Mouse (Mus musculus): ENCODE data around the gene Gm42517. TPM values are rescaled to one million over a fixed set of nuclear protein-coding genes. Genes with fewer than 3 reads are reported as not detected.

Gm42517 gene
- polyA plus RNA-seq, 1 experiment from 2014 or later: 3.8 TPM

GRCm38 (mm10) chr5:108345313-108346071 lies 22.2 kb downstream of the Gm42517 start:
- WGBS: 86% methylated on average over 10 of the region's 10 CpGs
- H3K9me3 ChIP-seq: no peaks in the 10 kb centered on the region
- H3K27me3 ChIP-seq: no peaks in the 10 kb centered on the region
- no peak overlapping the region for H3K4me2 ChIP-seq
- no peaks in the 10 kb centered on the region for H3K4me1 ChIP-seq (replicated peaks)
- no peak overlapping the region for H3K27ac ChIP-seq (replicated peaks)
- no peak overlapping the region for H3K9ac ChIP-seq
- H3K36me3 ChIP-seq: peaks cover 36% of the 10 kb centered on the region
- H3K4me3 ChIP-seq: no peak overlapping the region
- no peak for ATAC-seq (ENCODE audit: low FRiP score, low read depth)

- Histone ChIP-seq H3K4me2 (no peak overlapping the region), H3K9ac (no peak overlapping the region), H3K36me3 (peaks cover 28% of the 10 kb centered on the region), H3K9me3 (no peaks in the 10 kb centered on the region), H3K27me3 (no peaks in the 10 kb centered on the region), H3K27ac (replicated peaks) (no peak overlapping the region), H3K4me3 (no peak overlapping the region), H3K4me1 (replicated peaks) (no peaks in the 10 kb centered on the region)
- WGBS: 96% methylated on average over 4 of the region's 4 CpGs
- ATAC-seq (ENCODE audit: low FRiP score, low read depth): no peak
These were observed 24.0 kb downstream of the Gm42517 start for GRCm38 (mm10) chr5:108343680-108344170.

- no peak overlapping the region for H3K27ac ChIP-seq (replicated peaks)
- peaks cover 30% of the 10 kb centered on the region for H3K36me3 ChIP-seq
- no peak overlapping the region for H3K9ac ChIP-seq
- no peak overlapping the region for H3K4me3 ChIP-seq
- H3K4me2 ChIP-seq: no peak overlapping the region
- no peaks in the 10 kb centered on the region for H3K4me1 ChIP-seq (replicated peaks)
- no peaks in the 10 kb centered on the region for H3K27me3 ChIP-seq
- ATAC-seq (ENCODE audit: low FRiP score, low read depth): no peak
- WGBS: 92% methylated on average over 3 of the region's 3 CpGs
- H3K9me3 ChIP-seq: no peaks in the 10 kb centered on the region
These were observed 29.7 kb downstream of the Gm42517 start for GRCm38 (mm10) chr5:108338049-108338448.

DNA sequence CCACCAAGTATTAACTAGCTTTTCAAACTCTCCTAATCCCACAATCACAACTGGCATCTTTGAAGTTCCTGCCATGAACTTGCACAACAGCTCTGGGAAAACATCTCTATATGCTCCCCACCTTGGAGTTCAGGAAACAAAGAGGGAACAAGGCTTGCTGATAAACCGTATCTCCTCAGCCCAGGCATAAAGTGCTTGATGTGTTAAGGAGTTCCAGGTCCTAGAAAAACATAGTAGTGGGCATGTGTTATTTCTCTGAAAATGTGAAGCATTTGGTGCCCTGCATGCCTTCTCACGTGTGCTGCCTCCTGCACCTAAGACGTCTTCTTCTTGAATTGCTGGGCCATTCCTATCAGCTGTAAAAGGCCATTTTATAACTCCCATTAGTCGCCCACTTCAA lies 30.3 kb downstream of the Gm42517 start:
- Histone ChIP-seq H3K9me3 (no peaks in the 10 kb centered on the region), H3K27ac (replicated peaks) (no peak overlapping the region), H3K4me3 (no peak overlapping the region), H3K9ac (no peak overlapping the region), H3K27me3 (no peaks in the 10 kb centered on the region), H3K4me2 (no peak overlapping the region), H3K4me1 (replicated peaks) (no peaks in the 10 kb centered on the region), H3K36me3 (peaks cover 35% of the 10 kb centered on the region)
- WGBS: 82% methylated on average over 4 of the region's 4 CpGs
- no peak for ATAC-seq (ENCODE audit: low FRiP score, low read depth)

- no peak for ATAC-seq (ENCODE audit: low FRiP score, low read depth)
- Histone ChIP-seq H3K27me3 (no peaks in the 10 kb centered on the region), H3K4me2 (no peak overlapping the region), H3K4me1 (replicated peaks) (no peaks in the 10 kb centered on the region), H3K9ac (no peak overlapping the region), H3K4me3 (no peak overlapping the region), H3K27ac (replicated peaks) (no peak overlapping the region), H3K9me3 (no peaks in the 10 kb centered on the region), H3K36me3 (peaks cover 38% of the 10 kb centered on the region)
- WGBS: 79% methylated on average over 1 of the region's 1 CpGs
These were observed 36.7 kb downstream of the Gm42517 start for GRCm38 (mm10) chr5:108331051-108331450.

Other genes with a start within 250 kb of the Gm42517 start
- 23.4 and 26.5 TPM in 2 replicates for gene Tmed5, start 235.3 kb downstream of the Gm42517 start, polyA plus RNA-seq (2015; fragmentation: Nextera tagmentation; extraction: Ambion mirVana)
- 3.2 and 3.6 TPM in 2 replicates for gene Ccdc18, start 235.0 kb downstream of the Gm42517 start, polyA plus RNA-seq (2015; fragmentation: Nextera tagmentation; extraction: Ambion mirVana)
- 39.8 and 41.8 TPM in 2 replicates for gene Dr1, start 99.0 kb downstream of the Gm42517 start, polyA plus RNA-seq (2015; fragmentation: Nextera tagmentation; extraction: Ambion mirVana)
- gene Pigg, start 55.3 kb downstream of the Gm42517 start, polyA plus RNA-seq (2015; fragmentation: Nextera tagmentation; extraction: Ambion mirVana): 4.9 and 5.6 TPM in 2 replicates
- 0.12 and 0.13 TPM in 2 replicates for gene Pde6b, start 20.5 kb upstream of the Gm42517 start, polyA plus RNA-seq (2015; fragmentation: Nextera tagmentation; extraction: Ambion mirVana)
- 430 and 504 TPM in 2 replicates for gene Atp5k, start 66.5 kb upstream of the Gm42517 start, polyA plus RNA-seq (2015; fragmentation: Nextera tagmentation; extraction: Ambion mirVana)
- 0.09 and 0.22 TPM in 2 replicates for gene Mfsd7a, start 81.0 kb upstream of the Gm42517 start, polyA plus RNA-seq (2015; fragmentation: Nextera tagmentation; extraction: Ambion mirVana)
- 24.0 and 24.3 TPM in 2 replicates for gene Pcgf3, start 93.3 kb upstream of the Gm42517 start, polyA plus RNA-seq (2015; fragmentation: Nextera tagmentation; extraction: Ambion mirVana)
- 170 and 187 TPM in 2 replicates for gene Cplx1, start 182.1 kb upstream of the Gm42517 start, polyA plus RNA-seq (2015; fragmentation: Nextera tagmentation; extraction: Ambion mirVana)